Mouse (Mus musculus) right cerebral cortex, postnatal 25 days (tissue): Measurements from ENCODE around the gene Olfr566.

Source experiments
- DNase-seq: peaks from one replicate; pipeline ENCODE4 v3.0.0; 2022

Gene Olfr566

DNA sequence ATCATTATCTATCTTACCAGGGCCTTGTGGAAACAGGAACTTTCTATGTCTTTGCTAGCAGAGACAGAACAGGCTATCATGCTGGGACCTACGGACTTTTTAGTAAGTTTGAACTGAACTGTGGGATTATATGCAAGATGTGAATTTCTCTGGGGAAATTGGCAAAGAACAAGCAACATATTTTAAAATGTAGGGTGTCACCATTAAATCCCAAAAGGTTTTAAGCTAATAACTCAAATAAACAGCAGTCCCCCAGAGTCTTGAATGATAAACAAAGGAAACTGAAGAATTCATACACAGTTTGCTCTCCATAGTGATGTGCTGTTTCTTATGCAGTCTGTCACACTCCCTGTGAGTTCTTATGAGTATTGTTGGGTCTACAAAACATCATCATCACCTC lies at the start of gene Olfr566:
Olfr566 (minus strand) TSS at position 101 of the 400 bp plus-strand sequence.
- no peak for DNase-seq

DNA sequence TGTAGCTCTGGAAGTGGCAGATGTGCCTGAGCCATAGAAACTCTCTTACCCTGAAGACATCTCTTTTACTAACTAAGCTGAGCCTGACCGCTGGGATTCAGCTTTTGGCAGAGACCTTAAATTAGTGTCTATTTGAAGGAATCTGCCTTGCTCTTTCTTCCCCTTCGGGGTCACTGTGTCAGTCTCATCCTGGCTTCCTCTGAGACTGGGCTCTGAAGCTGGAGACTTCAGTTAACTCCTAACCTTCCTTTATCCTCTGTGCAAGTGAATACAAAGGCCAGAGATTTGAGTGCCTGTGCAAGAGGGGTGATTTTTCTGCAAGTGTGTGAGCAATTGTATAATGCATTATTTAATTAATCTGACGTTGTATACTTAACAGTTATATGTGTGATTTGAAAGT lies 32.2 kb upstream of the Olfr566 start, which contains the start of gene Olfr569:
Olfr569 (minus strand) TSS at position 101 of the 400 bp plus-strand sequence.
- no peak for DNase-seq

DNA sequence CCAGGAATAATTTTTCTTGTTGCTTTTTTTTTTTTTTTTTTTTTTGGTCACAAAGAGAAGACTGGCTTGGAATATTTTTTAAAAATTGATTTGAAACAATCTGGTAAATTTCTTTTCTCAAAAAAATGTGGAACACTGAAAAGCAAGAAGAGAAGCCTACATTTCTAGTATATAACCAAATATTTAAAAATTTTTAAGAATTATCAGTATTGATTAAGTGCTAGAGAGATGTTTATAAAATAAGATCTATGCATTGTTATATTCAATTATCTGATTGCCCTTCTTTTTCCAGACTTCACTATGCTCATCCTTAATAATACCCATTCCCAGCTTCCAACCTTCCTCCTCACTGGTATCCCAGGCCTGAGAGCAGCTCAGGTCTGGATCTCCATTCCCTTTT lies 18.3 kb upstream of the Olfr566 start, which contains the start of gene Olfr568:
Olfr568 (plus strand) TSS at position 301 of the 400 bp plus-strand sequence.
- no peak for DNase-seq

DNA sequence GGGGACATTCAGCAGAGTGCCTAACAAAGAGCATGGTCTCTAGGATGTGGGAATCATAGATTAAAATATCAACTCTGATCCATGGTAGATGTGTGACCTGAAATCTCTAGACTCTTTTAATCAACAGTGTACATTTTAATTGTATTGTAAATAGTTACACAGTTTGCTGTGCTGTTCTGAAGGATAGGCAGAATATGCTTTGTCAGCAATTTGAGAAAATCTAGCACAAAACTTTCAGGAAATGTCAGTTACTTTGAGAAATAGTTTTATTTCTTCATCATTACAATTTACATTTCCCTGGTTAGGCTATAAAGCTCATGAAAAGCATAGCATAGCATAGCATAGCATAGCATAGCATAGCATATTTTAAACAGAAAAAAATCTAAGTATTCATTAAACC lies 2.8 kb downstream of the Olfr566 start:
- DNase-seq, result no peak
